Mouse (Mus musculus): Measurements from ENCODE around the gene Nags. TPM values are rescaled to one million over a fixed set of nuclear protein-coding genes. Genes with fewer than 3 reads are reported as not detected.

Gene Nags
- total and polyA plus RNA-seq, 3 experiments: 5.4 to 9.7 TPM; not detected in 1

- TF ChIP-seq JUND (IDR thresholded peaks at IDR 0.05; ENCODE audit: low read depth, low read length): no peak
- Histone ChIP-seq H3K27me3 (ENCODE audit: control insufficient read depth in 1 of 2, insufficient read depth in 2 of 2, low read length in 2 of 2) (peaks cover 0 to 4% of the 10 kb centered on the region in 2 experiments; a peak in 3 of 4 replicates), H3K79me2 (ENCODE audit: control insufficient read depth, insufficient read depth, low read length, poor library complexity) (no peaks in the 10 kb centered on the region), H3K9ac (ENCODE audit: control insufficient read depth, low read depth, low read length, poor library complexity, severe bottlenecking) (no peak overlapping the region), H3K36me3 (ENCODE audit: control insufficient read depth in 1 of 2, insufficient read depth in 2 of 2, low read length in 2 of 2) (no peaks in the 10 kb centered on the region), H3K4me3 (ENCODE audit: control insufficient read depth in 1 of 2, insufficient read depth in 1 of 2, low read depth in 2 of 2, low read length in 2 of 2) (no peak overlapping the region), H3K27ac (ENCODE audit: control insufficient read depth, low read depth, low read length) (no peak overlapping the region), H3K4me1 (ENCODE audit: control insufficient read depth in 1 of 2, insufficient read depth in 2 of 2, low read length in 2 of 2) (peaks cover 0 to 5% of the 10 kb centered on the region in 2 experiments; a peak in 1 of 4 replicates), H3K9me3 (replicated peaks; ENCODE audit: insufficient read depth, low read length) (no peaks in the 10 kb centered on the region)
- DNase-seq (ENCODE audit: low read depth, low spot score): no peak
Measured at GRCm38 (mm10) chr11:102116241-102116640, 29.1 kb upstream of the Nags start.

- peaks cover 0 to 4% of the 10 kb centered on the region in 2 experiments; a peak in 3 of 4 replicates for H3K27me3 ChIP-seq (ENCODE audit: control insufficient read depth in 1 of 2, insufficient read depth in 2 of 2, low read length in 2 of 2)
- no peak for TF ChIP-seq POLR2A (IDR thresholded peaks at IDR 0.05; ENCODE audit: control insufficient read depth in 1 of 2, insufficient read depth in 1 of 2, low read depth in 1 of 2, low read length in 2 of 2, poor library complexity in 1 of 2)
- TF ChIP-seq ZMIZ1 (IDR thresholded peaks at IDR 0.05; ENCODE audit: low read depth, low read length): no peak
- TF ChIP-seq USF1 (IDR thresholded peaks at IDR 0.05; ENCODE audit: low read depth, low read length): no peak
- no peak for TF ChIP-seq ZNF384 (IDR thresholded peaks at IDR 0.05; ENCODE audit: low read depth, low read length)
- no peak for TF ChIP-seq TAL1 (IDR thresholded peaks at IDR 0.05; ENCODE audit: low read length)
- no peak for TF ChIP-seq E2F4 (IDR thresholded peaks at IDR 0.05; ENCODE audit: borderline replicate concordance, low read depth, low read length)
- TF ChIP-seq MYC (IDR thresholded peaks at IDR 0.05; ENCODE audit: low read depth, low read length): no peak
- TF ChIP-seq SIN3A (IDR thresholded peaks at IDR 0.05; ENCODE audit: low read length): no peak
- no peak overlapping the region for H3K27ac ChIP-seq (ENCODE audit: control insufficient read depth, low read depth, low read length)
- H3K4me1 ChIP-seq (ENCODE audit: control insufficient read depth in 1 of 2, insufficient read depth in 2 of 2, low read length in 2 of 2): peaks cover 0 to 3% of the 10 kb centered on the region in 2 experiments; a peak in 1 of 4 replicates
- no peaks in the 10 kb centered on the region for H3K36me3 ChIP-seq (ENCODE audit: control insufficient read depth in 1 of 2, insufficient read depth in 2 of 2, low read length in 2 of 2)
- no peaks in the 10 kb centered on the region for H3K9me3 ChIP-seq (replicated peaks; ENCODE audit: insufficient read depth, low read length)
- H3K79me2 ChIP-seq (ENCODE audit: control insufficient read depth, insufficient read depth, low read length, poor library complexity): no peaks in the 10 kb centered on the region
- H3K9ac ChIP-seq (ENCODE audit: control insufficient read depth, low read depth, low read length, poor library complexity, severe bottlenecking): no peak overlapping the region
- no peak overlapping the region for H3K4me3 ChIP-seq (ENCODE audit: control insufficient read depth in 1 of 2, insufficient read depth in 1 of 2, low read depth in 2 of 2, low read length in 2 of 2)
- no peak for DNase-seq (ENCODE audit: low read depth, low spot score)
Measured at GRCm38 (mm10) chr11:102117386-102117785, 27.9 kb upstream of the Nags start.

- TF ChIP-seq ELF1 (IDR thresholded peaks at IDR 0.05; ENCODE audit: low read depth, low read length) (no peak), MAX (IDR thresholded peaks at IDR 0.05; ENCODE audit: low read length) (no peak), GABPA (IDR thresholded peaks at IDR 0.05; ENCODE audit: low read depth, low read length) (no peak), GATA1 (IDR thresholded peaks at IDR 0.05; ENCODE audit: low read depth, low read length) (no peak), HCFC1 (IDR thresholded peaks at IDR 0.05; ENCODE audit: low read depth, low read length) (no peak), MAZ (IDR thresholded peaks at IDR 0.05; ENCODE audit: low read depth, low read length) (no peak)
- H3K4me3 ChIP-seq (ENCODE audit: control insufficient read depth in 1 of 2, insufficient read depth in 1 of 2, low read depth in 2 of 2, low read length in 2 of 2): no peak overlapping the region
- peaks cover 0 to 1% of the 10 kb centered on the region in 2 experiments; a peak in 2 of 4 replicates for H3K27me3 ChIP-seq (ENCODE audit: control insufficient read depth in 1 of 2, insufficient read depth in 2 of 2, low read length in 2 of 2)
- peaks cover 0 to 6% of the 10 kb centered on the region in 2 experiments; a peak in 2 of 4 replicates for H3K36me3 ChIP-seq (ENCODE audit: control insufficient read depth in 1 of 2, insufficient read depth in 2 of 2, low read length in 2 of 2)
- H3K9me3 ChIP-seq (replicated peaks; ENCODE audit: insufficient read depth, low read length): no peaks in the 10 kb centered on the region
- H3K4me1 ChIP-seq (ENCODE audit: control insufficient read depth in 1 of 2, insufficient read depth in 2 of 2, low read length in 2 of 2): peaks cover 2 to 13% of the 10 kb centered on the region in 2 experiments; a peak in 3 of 4 replicates
- H3K79me2 ChIP-seq (ENCODE audit: control insufficient read depth, insufficient read depth, low read length, poor library complexity): no peaks in the 10 kb centered on the region
- no peak overlapping the region for H3K27ac ChIP-seq (ENCODE audit: control insufficient read depth, low read depth, low read length)
- no peak overlapping the region for H3K9ac ChIP-seq (ENCODE audit: control insufficient read depth, low read depth, low read length, poor library complexity, severe bottlenecking)
- no peak for DNase-seq (ENCODE audit: low read depth, low spot score)
Measured at GRCm38 (mm10) chr11:102134516-102134915, 10.8 kb upstream of the Nags start.

All from MEL (cell line).